Mouse (Mus musculus): ENCODE data around the gene Mast3. TPM values are rescaled to one million over a fixed set of nuclear protein-coding genes. Genes with fewer than 3 reads are reported as not detected.

The Mast3 gene
- polyA plus RNA-seq, 1 experiment: 175 TPM

GRCm38 (mm10) chr8:70792700-70793099, 12.2 kb downstream of the Mast3 start:
- H3K36me3 ChIP-seq (ENCODE audit: control insufficient read depth, insufficient read depth, low read length): peaks cover 21% of the 10 kb centered on the region
- peak; percentile 77 to 85 for DNase-seq (ENCODE audit: low read depth in 1 of 2, low spot score in 2 of 2)
- H3K27me3 ChIP-seq (ENCODE audit: control insufficient read depth, insufficient read depth, low read length): no peaks in the 10 kb centered on the region
- TF ChIP-seq POLR2A (IDR thresholded peaks at IDR 0.05; ENCODE audit: low read depth, low read length) (no peak), CTCF (IDR thresholded peaks at IDR 0.05; ENCODE audit: extremely low read depth, insufficient read depth, insufficient read length, insufficient replicate concordance) (no peak)
- under 1% methylated on average over 20 of the region's 20 CpGs for WGBS
- peak overlapping the region; percentile 47; the same call in 1 of the 2 replicates for H3K4me3 ChIP-seq (ENCODE audit: extremely low read depth, insufficient read depth, insufficient read length)
- H3K4me1 ChIP-seq (ENCODE audit: control insufficient read depth, insufficient read depth, insufficient read length): peaks cover 23% of the 10 kb centered on the region
- peak overlapping the region; percentile 55 for H3K27ac ChIP-seq (ENCODE audit: insufficient read depth, low read length)

GRCm38 (mm10) chr8:70791975-70792691, 12.7 kb downstream of the Mast3 start:
- H3K4me3 ChIP-seq (ENCODE audit: extremely low read depth, insufficient read depth, insufficient read length): peak overlapping the region; percentile 73
- peak overlapping the region; percentile 80 for H3K27ac ChIP-seq (ENCODE audit: insufficient read depth, low read length)
- H3K27me3 ChIP-seq (ENCODE audit: control insufficient read depth, insufficient read depth, low read length): no peaks in the 10 kb centered on the region
- peaks cover 20% of the 10 kb centered on the region for H3K4me1 ChIP-seq (ENCODE audit: control insufficient read depth, insufficient read depth, insufficient read length)
- under 1% methylated on average over 58 of the region's 58 CpGs for WGBS
- TF ChIP-seq CTCF (IDR thresholded peaks at IDR 0.05; ENCODE audit: extremely low read depth, insufficient read depth, insufficient read length, insufficient replicate concordance) (no peak), POLR2A (IDR thresholded peaks at IDR 0.05; ENCODE audit: low read depth, low read length) (peak; percentile 52)
- DNase-seq (ENCODE audit: low read depth in 1 of 2, low spot score in 2 of 2): peak; percentile 94 to 98
- peaks cover 27% of the 10 kb centered on the region for H3K36me3 ChIP-seq (ENCODE audit: control insufficient read depth, insufficient read depth, low read length)

GRCm38 (mm10) chr8:70791294-70791701, 13.6 kb downstream of the Mast3 start:
- peaks cover 14% of the 10 kb centered on the region for H3K4me1 ChIP-seq (ENCODE audit: control insufficient read depth, insufficient read depth, insufficient read length)
- DNase-seq (ENCODE audit: low read depth in 1 of 2, low spot score in 2 of 2): peak; percentile 67 to 77
- peak overlapping the region; percentile 80 for H3K27ac ChIP-seq (ENCODE audit: insufficient read depth, low read length)
- no peaks in the 10 kb centered on the region for H3K27me3 ChIP-seq (ENCODE audit: control insufficient read depth, insufficient read depth, low read length)
- H3K4me3 ChIP-seq (ENCODE audit: extremely low read depth, insufficient read depth, insufficient read length): peak overlapping the region; percentile 73
- peaks cover 35% of the 10 kb centered on the region for H3K36me3 ChIP-seq (ENCODE audit: control insufficient read depth, insufficient read depth, low read length)
- TF ChIP-seq POLR2A (IDR thresholded peaks at IDR 0.05; ENCODE audit: low read depth, low read length): no peak
- TF ChIP-seq CTCF (IDR thresholded peaks at IDR 0.05; ENCODE audit: extremely low read depth, insufficient read depth, insufficient read length, insufficient replicate concordance): no peak
- WGBS: 2% methylated on average over 7 of the region's 7 CpGs

- H3K36me3 ChIP-seq (ENCODE audit: control insufficient read depth, insufficient read depth, low read length): peaks cover 40% of the 10 kb centered on the region
- H3K4me1 ChIP-seq (ENCODE audit: control insufficient read depth, insufficient read depth, insufficient read length): peaks cover 14% of the 10 kb centered on the region
- H3K4me3 ChIP-seq (ENCODE audit: extremely low read depth, insufficient read depth, insufficient read length): peak overlapping the region; percentile 73
- no peaks in the 10 kb centered on the region for H3K27me3 ChIP-seq (ENCODE audit: control insufficient read depth, insufficient read depth, low read length)
- DNase-seq (ENCODE audit: low read depth in 1 of 2, low spot score in 2 of 2): no peak
- TF ChIP-seq POLR2A (IDR thresholded peaks at IDR 0.05; ENCODE audit: low read depth, low read length): no peak
- no peak for TF ChIP-seq CTCF (IDR thresholded peaks at IDR 0.05; ENCODE audit: extremely low read depth, insufficient read depth, insufficient read length, insufficient replicate concordance)
- peak overlapping the region; percentile 65 for H3K27ac ChIP-seq (ENCODE audit: insufficient read depth, low read length)
- WGBS: 27% methylated on average over 8 of the region's 8 CpGs
Measured at GRCm38 (mm10) chr8:70790846-70791245, 14.0 kb downstream of the Mast3 start.

- no peak for DNase-seq (ENCODE audit: low read depth in 1 of 2, low spot score in 2 of 2)
- H3K4me3 ChIP-seq (ENCODE audit: extremely low read depth, insufficient read depth, insufficient read length): no peak overlapping the region
- H3K4me1 ChIP-seq (ENCODE audit: control insufficient read depth, insufficient read depth, insufficient read length): peaks cover 14% of the 10 kb centered on the region
- no peak overlapping the region for H3K27ac ChIP-seq (ENCODE audit: insufficient read depth, low read length)
- H3K36me3 ChIP-seq (ENCODE audit: control insufficient read depth, insufficient read depth, low read length): peaks cover 50% of the 10 kb centered on the region
- 95% methylated on average over 10 of the region's 10 CpGs for WGBS
- no peaks in the 10 kb centered on the region for H3K27me3 ChIP-seq (ENCODE audit: control insufficient read depth, insufficient read depth, low read length)
- TF ChIP-seq POLR2A (IDR thresholded peaks at IDR 0.05; ENCODE audit: low read depth, low read length) (no peak), CTCF (IDR thresholded peaks at IDR 0.05; ENCODE audit: extremely low read depth, insufficient read depth, insufficient read length, insufficient replicate concordance) (no peak)
Measured at GRCm38 (mm10) chr8:70789046-70789445, 15.8 kb downstream of the Mast3 start.

- H3K27ac ChIP-seq (ENCODE audit: insufficient read depth, low read length): no peak overlapping the region
- H3K36me3 ChIP-seq (ENCODE audit: control insufficient read depth, insufficient read depth, low read length): peaks cover 58% of the 10 kb centered on the region
- 91% methylated on average over 30 of the region's 30 CpGs for WGBS
- H3K27me3 ChIP-seq (ENCODE audit: control insufficient read depth, insufficient read depth, low read length): no peaks in the 10 kb centered on the region
- peaks cover 12% of the 10 kb centered on the region for H3K4me1 ChIP-seq (ENCODE audit: control insufficient read depth, insufficient read depth, insufficient read length)
- H3K4me3 ChIP-seq (ENCODE audit: extremely low read depth, insufficient read depth, insufficient read length): no peak overlapping the region
- DNase-seq (ENCODE audit: low read depth in 1 of 2, low spot score in 2 of 2): no peak
- TF ChIP-seq POLR2A (IDR thresholded peaks at IDR 0.05; ENCODE audit: low read depth, low read length): no peak
- no peak for TF ChIP-seq CTCF (IDR thresholded peaks at IDR 0.05; ENCODE audit: extremely low read depth, insufficient read depth, insufficient read length, insufficient replicate concordance)
Measured at GRCm38 (mm10) chr8:70787941-70788667, 16.8 kb downstream of the Mast3 start.

Measured in spleen, adult 2 months (tissue).